Mouse (Mus musculus) urinary bladder, postnatal 14 days (tissue): ENCODE measurements around the gene Ang.

Experiments
- DNase-seq: peaks from one replicate; pipeline ENCODE4 v3.0.0; 2021; ENCODE audit warnings: low spot score

Gene Ang

DNA sequence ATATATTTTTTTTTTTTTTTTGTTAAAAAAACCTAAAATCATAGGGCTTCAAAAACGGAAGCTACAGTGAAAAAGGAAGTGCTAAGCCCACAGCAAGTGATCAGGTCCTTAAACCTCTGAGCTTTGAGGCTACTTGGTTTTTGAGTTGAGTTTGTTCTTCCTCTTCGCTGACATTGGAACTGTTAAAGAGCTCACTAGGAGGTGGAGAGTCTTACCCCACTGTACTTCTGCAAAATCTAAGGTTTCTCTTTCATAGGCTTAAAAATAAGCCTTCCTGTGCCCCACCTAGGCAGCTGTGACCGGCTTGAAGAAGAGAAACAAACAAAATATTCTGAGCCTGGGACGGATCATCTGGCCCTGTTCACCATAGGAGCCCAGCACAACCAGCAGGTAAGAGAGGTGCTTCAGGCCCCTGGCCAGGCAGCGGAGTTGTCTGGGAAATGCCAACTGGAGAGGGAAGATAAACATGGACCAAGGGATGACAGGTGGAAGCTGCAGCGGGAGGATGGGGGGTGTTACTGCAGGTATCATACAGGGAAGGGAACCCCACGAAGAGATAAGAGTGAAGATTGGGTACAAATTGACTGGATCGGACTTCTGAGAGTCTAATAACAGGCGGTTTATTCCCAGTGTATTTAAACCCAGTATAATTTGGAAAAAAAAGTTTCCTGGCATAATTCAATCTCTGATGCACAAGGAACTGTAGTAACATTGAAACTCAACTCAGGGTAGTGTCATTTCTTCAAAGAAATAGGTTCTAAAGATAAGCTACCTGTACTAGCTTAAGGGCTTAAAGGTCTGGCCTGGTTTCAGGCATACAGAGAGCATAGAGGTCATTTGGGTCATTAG lies 38.0 kb downstream of the Ang start:
- no peak for DNase-seq

DNA sequence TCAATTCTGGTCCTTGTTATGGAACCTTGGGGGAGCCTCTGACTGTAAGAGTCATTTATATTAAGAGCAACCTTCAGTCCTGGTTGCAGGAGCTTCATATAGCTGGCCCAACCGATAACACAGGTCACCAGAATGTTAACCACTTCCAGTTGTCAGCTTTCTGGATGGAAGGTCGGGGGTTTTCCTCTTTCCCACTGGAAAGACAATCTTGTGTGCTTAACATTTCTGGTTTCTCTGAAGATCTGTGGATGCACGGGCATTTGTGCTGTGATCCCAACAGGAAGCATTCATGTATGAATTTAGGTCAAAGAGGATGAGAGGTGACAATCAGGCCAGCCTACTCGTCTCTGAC lies 38.6 kb downstream of the Ang start:
- no peak for DNase-seq

DNA sequence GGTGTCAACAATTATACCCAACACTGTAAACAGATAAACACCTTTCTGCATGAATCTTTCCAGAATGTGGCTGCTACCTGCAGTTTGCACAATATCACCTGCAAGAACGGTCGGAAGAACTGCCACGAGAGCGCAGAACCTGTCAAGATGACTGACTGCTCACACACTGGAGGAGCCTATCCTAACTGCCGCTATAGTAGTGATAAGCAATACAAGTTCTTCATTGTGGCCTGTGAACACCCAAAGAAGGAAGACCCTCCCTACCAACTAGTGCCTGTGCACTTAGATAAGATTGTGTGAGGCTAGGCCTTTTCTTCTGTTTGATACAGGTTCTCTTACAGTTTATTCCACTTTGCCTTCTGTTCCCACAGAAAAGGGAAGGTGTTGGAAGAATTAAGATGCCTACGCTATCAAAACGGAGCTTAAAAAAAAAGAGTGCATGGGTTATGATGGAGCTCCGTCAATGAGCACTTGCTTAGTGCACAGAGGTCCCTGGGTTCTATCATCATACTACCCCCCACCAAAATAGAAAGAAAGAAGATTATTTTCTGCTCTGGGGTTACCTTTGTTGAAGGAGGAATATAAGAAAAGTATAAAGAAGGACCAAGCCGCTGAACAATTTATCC lies 39.5 kb downstream of the Ang start:
- no peak for DNase-seq

DNA sequence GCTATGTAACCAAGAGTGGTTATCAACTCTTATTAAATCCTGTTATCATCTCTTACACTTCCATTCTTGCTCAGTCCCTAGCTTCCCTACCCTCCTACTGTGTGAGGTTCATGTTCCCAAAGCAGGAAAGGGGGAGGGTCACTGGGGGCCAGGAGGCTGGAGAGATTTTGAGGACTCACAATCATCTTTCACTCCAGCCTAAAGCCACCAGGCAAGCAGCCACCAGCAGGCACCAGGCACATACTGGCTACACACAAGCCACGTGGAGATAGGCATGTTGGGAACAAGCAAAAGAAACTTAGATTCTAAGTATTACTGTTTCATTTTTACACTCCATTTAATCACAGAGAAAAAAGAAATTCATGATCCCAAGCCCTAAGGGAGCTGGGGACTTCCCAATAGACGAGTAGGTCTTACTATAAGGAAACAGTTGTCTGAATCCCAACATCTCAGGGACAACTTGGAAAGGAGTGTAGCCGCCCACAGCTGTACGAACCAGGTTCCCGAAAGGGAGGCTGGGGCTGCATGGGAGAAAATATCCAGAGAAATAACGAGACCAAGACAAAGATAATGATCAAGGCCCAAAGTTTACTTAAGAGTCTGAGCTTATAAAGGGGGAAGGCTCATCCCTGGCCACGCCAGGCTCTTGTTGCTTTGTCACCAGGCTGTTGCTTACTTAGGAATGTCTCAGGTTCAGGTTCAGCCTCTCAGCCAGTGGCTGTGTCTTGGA lies 40.3 kb downstream of the Ang start:
- no peak for DNase-seq

DNA sequence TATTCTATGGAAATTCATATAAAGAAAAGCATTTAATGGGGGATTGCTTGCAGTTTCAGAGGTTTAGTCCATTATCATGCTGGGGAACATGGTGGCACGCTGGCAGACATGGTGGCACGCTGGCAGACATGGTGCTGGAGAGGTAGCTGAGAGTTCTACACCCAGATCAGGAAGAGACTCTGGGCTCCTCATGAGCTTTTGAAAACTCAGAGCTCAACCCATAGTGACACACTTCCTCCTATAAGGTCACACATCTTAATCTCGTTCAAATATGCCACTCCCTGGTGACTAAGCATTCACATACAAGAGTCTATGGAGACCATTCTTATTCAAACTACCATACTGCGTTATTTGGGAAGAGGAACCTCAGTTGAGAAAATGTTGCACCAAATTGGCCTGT lies 41.4 kb downstream of the Ang start:
- DNase-seq, result no peak

DNA sequence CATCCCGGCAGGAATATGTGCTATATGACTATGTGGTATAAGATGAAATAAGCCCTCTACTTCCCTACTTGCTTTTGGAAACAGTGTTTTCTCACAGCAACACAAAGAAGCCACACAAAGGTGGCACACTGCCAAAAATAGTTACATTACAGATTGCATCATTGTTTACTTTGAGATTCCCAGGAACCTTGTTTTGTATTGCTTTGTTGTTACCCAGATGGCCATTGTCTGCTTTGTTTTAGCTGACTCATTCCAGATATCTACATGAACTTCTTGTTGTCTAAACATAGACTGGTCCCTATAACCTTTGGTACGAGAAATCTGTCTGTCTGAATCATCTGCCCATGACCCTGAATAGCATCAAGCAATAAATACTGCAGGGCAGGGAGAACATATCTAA lies 49.4 kb downstream of the Ang start:
- DNase-seq, result no peak

DNA sequence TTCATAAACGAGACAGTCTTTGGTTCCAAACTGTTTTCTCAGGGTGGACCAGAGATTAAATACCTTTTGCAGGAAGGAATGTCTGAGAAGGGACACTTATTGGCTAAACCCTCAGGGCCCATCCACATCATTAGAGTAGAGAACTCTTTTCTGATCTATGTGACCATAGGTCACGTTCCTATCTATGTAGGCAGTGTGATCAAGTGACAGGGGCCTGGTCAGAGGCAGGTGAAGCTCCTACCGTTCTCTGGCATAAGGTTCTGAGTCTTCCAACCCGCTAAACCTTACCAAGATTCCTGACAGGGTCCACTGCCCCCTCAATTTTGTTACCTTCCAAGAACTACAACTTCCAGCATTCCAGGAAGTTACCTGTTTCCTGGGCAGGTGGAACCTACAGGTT lies 51.2 kb downstream of the Ang start:
- no peak for DNase-seq

DNA sequence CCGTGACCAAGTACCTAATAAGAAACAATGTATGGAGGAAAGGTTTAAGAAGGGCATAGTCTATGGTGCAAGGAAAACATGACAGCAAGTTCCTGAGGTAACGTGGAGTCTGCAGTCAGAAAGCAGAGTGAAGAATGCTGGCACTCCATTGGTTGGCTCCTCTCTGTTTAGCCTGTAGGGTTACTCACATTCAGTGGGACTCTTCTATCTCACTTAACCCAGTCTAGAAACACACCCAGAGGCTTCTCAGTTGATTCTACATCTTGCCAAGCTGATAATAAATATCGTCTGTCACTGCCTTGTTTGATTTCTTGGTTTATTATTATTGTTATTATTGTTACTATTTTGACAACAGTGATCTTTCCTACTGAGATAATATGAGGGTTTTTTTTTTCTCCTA lies 51.6 kb downstream of the Ang start:
- no peak for DNase-seq

DNA sequence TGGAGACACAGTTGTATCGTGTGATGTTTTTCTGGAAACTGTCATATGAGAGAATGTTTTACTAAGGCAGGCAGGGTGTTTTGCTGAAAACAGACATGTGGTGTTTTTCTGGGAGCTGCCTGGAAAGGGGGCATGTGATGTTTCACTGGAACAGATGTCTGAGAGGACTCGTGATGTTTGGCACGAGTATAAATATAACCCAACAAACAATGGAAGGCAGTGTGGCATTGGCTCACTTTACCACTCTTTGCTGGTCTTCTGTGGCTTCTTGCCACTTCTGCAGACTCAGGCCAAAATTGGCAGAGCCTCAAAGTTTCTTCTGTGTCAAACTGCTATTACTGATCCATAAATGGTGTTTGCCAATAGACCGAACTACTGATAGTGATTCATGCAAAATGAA lies 52.3 kb downstream of the Ang start:
- no peak for DNase-seq

DNA sequence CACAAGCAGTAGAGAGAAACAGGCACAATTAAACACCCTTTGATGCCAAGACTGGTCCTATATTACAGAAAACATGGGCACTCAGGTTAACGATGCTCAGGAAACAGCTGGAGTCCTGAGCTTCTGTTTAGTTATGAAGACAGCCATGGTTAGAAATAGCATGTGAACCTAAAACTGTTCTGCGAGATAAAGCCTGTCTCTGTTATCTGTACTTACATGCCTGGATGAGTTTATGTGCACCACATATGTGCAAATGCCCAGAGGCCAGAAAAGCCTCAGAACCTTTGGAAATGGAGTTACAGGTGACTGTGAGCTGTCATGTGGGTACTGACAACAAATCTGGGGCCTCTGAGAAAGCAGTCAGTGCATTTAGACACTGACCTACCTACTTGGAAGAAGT lies 53.0 kb downstream of the Ang start:
- no peak for DNase-seq

DNA sequence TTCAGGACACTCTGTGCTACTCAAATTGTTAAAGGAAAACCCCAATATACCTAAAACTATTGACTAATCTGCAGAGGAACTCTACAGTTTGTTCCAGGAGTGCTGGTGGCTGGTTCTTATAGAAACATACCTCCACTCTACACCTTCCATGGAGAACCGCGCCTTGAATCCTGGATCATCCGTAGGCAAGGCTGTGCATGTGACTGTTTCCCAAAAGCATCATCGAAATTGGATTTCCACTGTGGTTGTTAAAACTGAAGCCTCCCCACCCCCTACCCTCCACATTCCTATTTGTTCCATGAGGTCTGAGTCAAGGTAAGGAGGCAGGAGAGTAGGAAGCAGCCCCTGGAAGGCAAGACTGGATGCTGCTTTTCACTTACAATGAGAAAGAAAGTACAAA lies 53.5 kb downstream of the Ang start:
- no peak for DNase-seq

DNA sequence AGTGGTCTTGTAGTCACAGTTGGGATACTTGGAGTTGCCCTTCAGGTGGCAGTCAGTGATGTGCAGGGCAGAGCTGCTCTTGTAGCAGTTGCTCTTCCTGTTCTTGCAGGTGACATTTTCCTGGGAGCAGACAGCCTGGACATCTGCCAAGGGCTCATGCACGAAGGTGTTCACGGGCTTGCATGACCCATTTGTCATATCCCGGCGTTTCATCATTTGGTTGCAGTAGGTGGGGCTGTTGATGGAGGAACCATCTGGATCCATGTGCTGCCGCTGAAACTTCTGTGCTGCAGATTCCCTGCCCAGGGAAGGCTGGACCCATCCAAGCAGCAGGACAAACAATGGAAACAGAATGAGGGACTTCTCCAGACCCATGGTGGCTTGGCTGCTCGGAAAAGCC lies 54.6 kb downstream of the Ang start:
- peak; percentile 54 for DNase-seq

DNA sequence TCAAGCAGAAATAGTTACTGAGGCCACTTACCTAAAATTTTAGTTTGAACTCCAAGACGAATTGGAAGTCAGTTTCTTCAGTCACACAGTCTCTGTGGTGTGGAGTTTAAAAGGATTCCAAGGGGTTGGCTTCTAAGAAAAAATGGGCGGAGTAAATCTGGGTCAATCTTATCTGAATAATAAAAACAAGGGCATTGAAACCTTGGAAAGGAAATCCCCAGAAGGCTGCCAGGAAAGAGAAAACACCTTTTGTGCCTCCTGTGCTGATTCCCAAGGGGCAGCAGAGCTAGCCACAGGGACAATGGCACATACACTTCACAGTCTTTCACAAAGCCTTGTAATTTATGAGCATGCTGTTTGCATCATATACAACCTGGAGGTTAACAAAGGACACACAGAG lies 55.7 kb downstream of the Ang start, which contains the start of gene Rnase1:
Rnase1 (minus strand) TSS at position 101 of the 400 bp plus-strand sequence.
- no peak for DNase-seq

DNA sequence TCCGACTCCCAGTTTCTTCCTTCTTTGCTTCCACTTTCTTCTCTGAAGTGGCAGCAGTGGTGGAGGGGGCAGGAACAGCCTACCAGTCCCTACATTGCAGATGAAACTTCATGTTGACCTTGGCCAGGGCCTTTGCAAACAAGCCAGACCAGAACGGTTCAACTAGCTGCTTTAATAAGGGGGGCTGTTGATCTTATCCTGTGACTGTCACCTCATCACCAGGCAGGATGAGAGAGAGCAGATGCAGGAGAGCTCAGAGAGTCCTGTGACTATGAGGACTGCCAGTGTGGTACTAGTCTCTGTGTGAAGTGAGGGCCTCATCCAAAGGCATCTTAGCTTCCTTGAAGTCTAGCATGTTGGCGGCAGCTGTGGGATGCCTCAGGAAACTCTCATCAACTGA lies 57.1 kb downstream of the Ang start:
- no peak for DNase-seq

DNA sequence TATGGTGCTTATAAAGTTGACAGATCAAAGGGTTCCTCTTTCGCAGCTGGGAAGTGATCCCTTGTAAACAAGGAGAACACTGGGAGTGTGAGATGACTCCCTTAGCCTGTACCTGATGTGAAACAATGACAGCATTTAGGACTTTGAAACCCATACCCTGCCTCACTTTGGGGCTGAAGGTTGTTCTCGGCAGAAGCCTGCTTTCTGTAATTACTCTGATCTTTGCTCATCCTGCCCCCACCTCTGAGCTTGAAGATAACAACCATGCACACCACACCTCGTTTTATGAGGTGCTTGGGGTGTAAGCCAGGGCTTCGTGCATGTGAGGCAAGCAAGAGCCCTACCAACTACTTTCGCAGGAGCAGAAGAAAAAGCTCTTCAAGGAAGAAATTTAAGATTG lies 58.2 kb downstream of the Ang start:
- DNase-seq, result no peak

DNA sequence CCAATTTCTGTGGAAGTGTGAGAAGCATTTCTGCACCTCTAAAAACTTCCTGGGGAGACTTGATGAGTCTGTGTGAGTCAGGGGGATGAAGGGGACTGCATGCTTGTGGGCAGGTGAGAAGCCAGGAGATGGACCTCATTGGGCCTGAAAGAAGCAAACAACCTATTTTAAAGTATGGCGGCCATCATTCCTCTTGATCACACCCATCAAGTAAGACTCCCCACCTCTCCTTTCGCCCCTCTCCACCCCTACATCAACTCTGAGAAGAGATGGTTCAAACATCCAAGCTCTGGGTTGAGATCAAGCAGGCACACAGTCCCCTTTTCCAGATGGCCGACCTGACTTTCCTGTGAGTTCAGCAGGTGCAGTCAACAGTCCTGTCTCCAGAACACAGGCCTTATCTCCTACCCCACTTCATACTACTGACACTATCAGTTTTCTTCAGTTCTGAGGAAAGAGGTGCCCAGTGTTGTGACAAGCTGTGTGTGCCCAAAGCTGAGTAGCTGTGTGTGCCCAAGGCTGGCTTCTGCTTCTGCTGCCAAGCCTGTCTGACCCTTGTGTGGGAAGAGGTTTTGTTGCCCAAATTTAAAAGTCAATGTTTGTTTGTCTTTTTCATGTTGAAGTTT lies 59.4 kb downstream of the Ang start:
- no peak for DNase-seq
